Mouse (Mus musculus) left cerebral cortex, adult 9 months (tissue): ENCODE measurements at regions not wholly inside any gene's neighbourhood (a gene's known extent, or its start where the extent isn't known, plus 50 kb on each side); places are given as distances from the start of the nearest gene placed in this dataset.
"Not testable (repeated sequence)": the region's sequence is repeated elsewhere in the genome, so short reads cannot be mapped to it uniquely, and the experiment has no call there.

Experiments used
- DNase-seq, 2 experiments: peaks; one replicate each; pipeline ENCODE4 v3.0.0; 2022; ENCODE audit warnings: low spot score in 2 of 2

DNA sequence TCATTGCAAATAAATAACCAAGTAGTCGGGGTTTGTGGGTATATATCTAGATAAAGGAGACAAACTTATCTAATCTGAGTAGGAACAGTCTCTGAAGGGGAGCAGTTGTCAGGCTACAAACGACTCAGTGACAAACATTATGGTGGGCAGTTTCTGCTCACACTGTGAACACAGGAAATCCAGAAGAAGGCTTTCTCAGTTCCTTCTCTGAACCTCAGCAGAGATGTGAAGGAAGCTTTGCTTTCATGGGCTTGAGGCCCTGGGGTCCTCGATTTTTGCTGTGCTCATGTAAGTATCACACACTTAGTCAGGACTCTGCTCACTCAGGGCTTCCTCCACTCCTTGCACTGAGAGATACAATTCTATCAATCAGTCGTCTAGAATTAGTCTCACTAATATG lies 994.7 kb upstream of the Foxg1 start:
- no peak for DNase-seq

DNA sequence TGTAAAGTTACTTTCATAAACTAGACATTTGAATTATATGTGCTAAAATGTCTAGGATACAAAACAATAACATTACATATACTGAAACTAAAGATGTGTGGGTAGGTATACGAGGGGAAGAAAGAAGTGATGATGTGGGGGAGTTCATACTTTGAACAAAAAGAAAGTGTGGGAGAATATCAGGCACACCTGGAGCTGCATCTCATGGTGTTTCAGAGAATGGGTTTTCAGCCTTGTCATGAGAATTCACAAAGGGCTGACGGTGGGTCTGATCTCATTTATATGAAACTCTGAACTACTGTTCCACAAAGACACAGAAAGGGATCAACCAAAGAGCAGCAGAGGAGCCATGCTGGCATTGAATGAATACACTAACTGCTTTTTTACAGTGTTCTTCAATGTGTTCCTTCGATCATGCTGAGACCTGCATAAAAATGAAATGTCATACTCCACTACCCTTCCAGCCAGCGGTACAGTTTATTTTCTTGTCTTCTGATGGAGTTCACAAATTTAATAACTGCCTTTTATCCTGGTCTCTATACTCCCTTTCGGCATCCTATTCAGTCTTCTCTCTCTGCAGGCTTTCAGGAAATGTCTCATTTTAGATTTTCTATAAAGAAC lies 994.2 kb upstream of the Foxg1 start:
- no peak for DNase-seq

DNA sequence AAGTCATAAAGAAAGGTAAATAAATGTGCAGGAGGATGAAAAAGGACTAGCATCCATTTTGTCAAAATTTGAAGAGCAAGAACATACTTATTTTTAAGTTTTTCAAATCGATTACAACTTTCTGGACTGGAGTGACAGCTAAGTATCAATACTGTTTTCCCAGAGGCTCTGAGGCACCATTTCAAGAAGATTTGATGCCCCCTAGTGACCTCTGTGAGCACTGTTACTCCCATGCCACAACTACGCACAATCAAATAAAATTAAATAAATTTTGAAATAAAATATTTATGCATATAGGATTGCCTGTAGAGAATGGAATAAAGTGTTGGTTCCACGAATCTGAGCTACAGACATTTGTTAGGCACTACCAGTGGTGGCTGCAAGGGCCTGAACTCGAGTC lies 991.5 kb upstream of the Foxg1 start:
- no peak for DNase-seq

DNA sequence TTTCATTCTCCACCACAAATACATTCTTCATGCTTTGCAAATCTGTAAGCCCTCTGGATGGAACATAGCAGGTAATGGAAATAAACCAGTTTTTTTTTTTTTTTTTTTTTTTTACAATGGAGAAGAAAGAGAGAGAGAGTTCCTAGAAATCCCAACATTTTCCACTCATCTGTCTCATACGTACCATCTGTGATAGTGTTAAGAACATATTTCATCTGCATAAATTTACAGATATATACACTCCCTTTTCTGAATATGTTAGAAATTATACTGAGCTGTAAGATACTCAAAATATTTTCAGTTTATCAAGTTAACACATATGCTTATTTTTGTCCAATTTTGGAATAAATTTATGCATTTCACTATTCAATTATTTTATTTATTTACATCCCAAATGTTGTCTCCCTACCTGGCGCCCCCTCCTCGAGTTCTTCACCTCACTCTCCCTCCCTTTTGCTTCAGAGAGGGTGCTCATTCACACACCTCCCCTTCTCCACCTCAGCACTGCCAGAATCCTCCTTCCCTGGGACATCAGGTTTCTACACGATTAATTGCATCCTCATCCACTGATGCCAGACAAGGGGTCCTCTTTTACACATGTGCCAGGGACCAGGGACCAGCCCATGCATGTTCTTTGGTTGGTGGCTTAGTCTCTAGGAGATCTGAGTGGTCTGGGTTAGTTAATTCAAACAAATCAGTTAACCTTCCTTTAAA lies 943.0 kb upstream of the Foxg1 start:
- DNase-seq, result no peak

DNA sequence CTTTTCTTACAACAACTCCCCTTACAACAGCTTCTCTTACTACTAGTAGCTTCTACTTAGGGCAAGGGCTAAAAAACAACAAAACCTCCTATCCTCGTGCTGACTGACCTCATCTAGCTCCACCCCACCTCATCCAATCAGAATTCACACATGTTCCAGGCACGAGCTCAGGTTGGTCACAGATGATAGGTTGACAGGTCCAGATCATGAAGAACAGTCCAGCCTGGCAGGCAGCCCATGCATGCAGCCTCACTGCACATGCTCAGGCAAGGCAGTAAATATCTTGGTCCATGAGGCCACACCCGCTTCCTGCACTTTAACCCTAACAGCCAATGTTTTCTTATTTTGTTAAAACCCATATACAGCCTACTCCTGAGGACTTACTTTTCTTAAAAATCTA lies 933.7 kb upstream of the Foxg1 start:
- not testable (repeated sequence) for DNase-seq

DNA sequence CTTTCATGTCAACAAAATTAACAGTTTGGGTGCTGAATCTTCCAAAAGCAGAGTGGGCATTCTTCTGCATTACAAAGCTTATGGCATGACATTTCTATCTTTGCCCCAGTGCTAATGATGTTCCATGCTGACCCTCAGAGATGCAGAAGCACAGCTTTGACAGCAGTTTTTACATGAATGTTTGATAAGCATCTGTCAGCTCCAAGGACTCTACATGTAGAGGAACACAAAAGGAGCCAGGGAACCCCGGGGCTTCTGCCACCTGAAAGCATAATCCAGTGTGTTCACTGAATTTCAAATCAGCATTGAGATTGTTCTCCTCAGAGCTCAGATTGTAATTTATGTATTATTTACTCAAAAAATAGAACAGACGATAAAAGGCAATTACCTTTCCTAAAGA lies 920.1 kb upstream of the Foxg1 start:
- no peak for DNase-seq

DNA sequence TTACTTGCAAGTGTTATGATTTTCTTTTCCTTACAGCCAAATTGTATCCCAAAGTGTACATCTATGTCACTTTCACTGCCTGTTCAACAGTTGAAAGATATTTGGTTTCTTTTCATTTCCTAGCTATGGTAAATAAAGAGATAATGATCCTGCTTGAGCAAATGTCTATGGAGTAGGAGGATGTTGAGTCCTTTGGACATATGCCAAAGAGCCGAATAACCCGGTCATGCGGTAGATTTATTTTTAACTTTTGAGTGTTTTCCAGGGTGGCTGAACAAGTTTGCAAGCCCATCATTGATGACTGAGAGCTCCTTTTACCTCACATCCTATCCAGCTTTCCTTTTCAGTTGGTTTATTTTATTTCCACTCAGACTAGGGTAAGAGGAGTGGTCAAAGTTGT lies 881.7 kb upstream of the Foxg1 start:
- no peak for DNase-seq

DNA sequence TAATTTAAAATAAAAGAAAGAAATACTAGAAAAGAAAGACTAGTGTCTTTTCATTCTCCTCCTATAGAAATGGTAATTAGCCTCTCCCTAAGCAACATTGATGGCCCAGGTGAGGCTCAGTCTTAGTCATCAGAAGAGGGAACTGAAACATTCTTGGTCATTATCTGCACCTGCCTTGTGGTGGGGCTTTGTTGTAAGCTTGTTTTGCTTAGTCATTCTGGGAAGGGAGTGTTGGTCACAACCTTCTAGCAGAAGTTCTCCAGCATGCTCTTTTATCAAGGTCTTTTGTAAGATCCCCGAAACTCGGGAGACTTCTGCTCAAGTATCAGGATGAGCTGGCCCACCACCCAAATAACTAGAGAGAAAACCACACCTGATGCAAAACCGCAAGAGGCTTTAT lies 870.9 kb upstream of the Foxg1 start:
- no peak for DNase-seq

DNA sequence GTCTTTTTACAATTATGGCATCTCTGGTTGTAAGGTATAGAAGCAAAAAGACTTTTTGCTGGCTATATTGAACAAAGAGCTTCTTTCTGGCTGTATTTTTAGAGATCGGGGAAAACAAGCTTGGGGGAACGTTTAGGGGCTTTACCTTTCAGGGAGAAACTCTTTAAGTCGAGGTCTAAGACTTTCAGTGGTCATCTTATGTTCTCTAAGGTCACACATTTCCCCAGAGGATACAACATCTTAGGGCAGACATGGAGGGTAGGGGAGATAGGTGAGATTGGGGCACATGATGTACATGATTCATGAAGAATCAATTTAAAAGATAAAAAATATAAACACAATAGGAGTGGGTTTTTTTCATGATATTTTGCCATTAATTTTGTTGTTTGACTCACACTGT lies 870.2 kb upstream of the Foxg1 start:
- no peak for DNase-seq

DNA sequence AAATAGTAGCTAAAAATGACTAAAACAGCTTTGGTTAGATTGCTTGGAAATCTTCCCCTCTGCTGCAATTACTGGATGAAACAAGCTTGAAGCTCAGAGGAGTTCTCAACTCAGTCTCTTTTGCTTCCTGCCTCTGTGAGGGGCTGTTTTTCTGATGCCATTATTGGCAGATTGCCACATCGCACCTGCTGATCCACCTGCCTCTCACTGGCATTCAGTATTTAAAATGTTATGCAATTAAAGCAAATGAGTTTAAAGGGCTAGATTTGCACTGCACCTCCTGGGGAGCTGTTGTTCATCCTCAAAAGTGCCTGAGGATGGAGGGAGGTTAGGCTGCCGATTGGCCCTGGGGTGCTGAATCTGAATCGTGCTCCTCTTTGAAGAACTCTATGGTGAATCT lies 860.5 kb upstream of the Foxg1 start:
- no peak for DNase-seq

DNA sequence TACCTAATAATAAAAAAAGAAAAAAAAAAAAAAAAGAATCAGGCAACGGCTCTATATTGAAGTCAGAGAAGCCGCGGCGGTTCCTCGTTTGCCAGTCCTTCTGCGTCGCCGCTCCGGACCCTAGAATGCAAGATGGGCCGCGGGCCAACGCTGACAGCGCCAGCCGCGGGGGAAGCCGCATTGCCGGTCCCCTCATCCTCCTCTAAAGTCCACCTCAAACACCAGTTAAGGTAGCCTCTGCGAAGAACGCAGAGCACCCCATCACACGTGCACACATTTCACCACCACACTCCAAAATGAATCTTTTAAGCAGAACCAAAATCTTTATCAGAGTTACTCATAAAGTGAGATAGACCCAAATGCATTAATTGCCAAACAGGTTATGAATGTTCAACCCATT lies 822.8 kb upstream of the Foxg1 start:
- not testable (repeated sequence) for DNase-seq

DNA sequence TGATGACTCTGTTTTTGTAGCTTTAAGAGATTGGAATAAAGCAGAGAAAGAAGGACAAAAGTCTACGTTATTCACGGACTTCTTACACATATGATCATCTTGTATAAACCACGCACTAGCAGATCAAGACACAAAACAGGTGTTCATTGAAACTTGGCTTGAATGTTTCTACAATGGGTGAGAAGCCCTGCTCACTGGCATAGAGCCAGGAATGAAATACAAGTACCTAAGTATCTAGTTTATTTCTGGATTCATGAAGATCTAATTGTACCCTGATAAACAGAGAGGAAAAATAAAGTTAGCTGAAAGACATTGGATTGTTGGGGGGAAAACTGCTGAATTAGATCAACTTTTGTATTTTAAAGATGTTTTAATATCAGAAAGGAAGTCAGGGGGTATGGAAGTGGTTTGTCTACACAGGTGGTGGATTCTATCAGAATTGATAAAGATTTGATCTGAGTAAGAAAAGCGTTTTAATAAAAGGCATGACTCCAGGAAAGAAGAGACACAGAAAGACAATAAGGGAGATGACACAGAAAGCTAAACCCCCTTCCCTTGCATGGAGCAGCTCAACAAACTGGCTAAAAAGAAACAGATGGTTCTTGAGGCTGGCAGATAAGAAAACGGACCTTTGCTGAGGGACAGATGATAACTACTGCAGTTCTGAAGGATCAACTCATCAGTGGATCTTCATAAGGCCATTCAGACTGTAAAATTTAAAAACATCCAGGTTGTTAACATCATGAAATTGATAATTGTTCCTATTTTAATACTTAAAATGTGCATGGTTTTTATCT lies 777.9 kb upstream of the Foxg1 start:
- no peak for DNase-seq

DNA sequence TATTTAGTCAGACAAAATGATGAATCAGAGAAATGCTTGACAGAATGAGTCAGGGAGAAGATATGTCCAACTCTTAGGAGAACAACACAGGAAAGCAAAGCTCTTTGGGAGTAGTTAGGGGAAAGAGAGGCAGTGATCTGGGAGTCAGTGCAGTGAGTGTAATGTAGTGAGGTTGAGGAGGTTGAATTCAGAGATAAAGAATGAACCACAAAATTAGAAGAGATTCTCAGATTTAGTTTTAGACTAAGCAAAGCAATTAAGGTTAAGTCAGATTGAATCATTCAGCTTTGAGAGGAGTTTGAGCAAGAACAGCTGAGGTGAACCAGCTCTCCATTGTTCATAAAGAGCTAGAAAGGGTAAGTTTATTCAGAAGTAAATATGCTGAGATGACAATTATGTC lies 777.0 kb upstream of the Foxg1 start:
- DNase-seq, result no peak

DNA sequence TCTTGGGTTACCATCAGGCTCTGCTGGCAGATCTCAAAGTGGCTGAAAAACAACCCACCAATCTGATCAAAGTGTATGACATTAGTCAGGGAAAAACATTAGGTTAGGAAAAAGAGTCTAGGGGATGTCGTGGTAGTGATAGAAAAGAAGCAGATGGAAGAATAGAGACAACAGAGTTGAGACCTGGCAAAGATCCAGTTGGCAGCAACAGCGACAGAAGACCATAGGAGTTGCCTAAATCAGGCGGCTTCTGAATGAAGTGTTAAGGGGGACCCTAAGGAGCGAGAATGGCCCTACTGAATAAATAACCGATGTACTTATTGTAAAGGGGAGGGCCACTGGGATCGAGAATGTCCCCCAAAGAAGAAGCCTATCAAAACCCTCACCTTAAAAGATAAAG lies 773.1 kb upstream of the Foxg1 start:
- DNase-seq, result no peak

DNA sequence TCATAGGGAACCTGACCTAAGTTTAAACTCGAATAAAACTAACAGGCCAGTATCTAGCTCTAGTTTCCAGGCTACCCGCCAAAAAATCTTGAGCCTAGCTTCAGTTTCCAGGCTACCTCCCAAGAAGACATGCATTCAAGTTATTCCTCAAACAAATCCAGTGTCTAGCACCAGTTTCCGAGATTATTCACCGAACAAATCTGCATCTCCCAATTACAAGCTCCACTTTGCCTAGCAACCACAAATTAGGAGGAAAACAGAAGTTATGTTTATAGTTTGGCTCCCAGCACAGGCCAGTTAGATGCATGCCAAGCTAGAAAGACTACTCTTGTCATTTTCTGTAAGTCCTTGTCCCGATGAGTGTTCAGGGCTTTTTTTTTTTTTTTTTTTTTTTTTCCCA lies 770.4 kb upstream of the Foxg1 start:
- DNase-seq, result no peak

DNA sequence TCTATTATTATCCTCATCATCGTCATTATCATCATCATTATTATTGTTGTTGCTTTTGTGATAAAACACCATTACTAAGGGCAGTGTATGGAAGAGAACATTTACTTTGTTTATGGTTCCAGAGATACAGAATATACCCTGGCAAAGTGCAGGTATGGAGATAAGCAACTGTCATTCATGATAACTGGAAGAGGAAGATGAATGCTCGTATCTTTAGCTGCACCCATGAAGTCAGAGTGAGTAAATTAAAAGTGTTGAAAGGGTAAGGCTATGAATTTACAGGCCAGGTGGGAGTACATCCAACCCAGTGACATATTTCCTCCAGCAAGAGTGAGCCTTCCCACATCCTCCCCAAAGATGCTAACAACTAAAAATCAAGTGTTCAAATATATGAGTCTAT lies 766.1 kb upstream of the Foxg1 start:
- DNase-seq, result no peak

DNA sequence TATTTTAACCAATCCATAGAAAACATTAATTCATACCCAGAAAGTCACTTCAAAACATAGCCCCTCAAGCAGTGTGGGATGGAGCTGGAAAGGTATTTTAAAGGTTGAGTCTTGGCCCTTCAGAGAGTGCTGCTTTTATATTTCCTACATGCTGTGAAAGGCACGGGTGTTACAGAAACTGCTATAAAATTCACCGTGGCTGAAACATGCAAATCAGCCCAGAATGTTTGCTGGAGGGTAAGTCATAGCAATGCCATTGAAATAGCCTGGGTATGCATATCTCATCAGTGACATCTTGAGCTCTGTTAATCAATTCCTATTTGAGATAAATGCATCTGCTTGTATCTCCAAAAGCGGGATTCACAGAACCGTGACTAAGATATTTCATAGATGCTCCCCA lies 748.9 kb upstream of the Foxg1 start:
- DNase-seq, result peak in 1 of 2 experiments; percentile 3

DNA sequence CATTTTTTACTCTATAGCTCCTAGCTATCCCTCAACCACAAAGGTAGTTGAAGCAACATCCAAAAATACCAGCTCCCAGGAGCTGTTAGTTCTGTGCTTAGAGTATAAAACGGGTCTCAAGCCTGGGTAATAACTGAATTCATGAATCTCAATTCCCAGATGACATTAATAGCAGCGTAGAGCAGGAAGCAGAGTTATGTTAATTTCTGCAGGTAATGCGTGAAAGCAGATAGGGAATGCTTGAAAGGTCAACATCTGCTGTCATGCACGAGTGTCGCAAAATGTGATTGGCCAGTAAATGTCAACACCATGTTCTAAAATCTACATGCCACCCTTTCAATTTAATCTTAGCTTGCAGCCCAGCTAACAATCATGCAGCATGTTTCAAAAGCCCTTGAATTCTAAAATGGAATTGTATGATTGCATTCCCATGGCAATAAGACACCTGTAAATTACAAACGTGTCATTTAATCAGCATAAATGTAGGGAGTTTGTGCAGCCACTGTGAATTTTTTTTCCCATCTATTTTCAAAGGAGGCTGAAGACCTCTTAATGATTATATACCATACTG lies 747.7 kb upstream of the Foxg1 start:
- no peak for DNase-seq

DNA sequence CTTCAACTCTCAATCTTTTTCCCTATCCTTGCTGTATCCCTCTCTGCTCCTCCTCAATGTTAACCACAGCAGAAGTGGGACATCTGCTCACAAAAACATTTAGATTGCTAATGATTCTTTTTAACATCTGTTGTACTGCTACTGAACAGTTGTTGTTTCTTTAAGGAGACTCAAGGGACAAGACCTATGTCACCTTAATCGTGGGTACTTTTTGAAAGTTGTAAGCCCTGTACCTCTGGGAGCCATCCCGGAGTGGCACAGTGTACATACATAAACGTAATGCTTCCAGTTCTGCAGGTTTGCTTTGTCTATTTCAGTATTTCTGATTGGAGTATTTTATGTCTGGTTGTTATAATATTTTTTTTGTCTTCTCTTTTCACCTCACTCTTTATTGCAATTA lies 740.5 kb upstream of the Foxg1 start:
- DNase-seq, result no peak

DNA sequence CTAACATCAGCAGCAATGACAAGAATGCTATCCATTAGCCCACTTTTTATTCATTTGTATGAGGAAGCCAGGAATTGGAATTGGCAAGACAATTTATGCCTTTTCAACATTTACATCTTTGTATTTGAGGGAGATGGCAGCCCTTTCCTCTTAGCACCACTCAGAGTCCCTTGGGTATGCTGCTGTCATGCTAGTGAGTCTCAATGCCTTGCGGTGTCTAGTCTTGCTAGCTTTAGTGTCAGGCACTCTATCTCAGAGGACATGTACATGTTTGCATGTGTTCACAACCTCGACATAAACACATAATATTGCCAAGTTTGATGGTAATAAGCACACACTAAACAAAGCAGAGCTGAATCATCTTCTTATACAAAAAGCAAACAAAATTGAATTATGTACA lies 737.3 kb upstream of the Foxg1 start:
- no peak for DNase-seq

DNA sequence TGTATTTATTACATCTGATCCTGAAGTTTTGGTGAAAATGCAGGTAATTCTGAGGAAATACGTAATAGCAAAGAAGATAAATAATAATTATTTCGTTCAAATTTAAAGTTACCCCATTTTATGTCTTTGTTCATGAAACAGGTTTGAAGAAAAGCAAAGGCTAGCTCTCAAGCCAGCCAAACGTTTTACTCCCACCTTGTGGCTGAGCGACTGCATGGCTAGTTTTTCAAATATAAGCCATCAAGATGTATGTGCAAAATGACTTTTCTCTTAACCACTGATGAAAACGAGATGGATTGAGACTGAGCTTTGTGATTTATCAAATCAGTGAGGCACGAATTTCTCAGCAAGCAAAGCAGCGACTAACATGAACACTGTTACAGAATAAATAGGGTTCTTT lies 736.5 kb upstream of the Foxg1 start:
- peak in 1 of 2 experiments; percentile 5 for DNase-seq

DNA sequence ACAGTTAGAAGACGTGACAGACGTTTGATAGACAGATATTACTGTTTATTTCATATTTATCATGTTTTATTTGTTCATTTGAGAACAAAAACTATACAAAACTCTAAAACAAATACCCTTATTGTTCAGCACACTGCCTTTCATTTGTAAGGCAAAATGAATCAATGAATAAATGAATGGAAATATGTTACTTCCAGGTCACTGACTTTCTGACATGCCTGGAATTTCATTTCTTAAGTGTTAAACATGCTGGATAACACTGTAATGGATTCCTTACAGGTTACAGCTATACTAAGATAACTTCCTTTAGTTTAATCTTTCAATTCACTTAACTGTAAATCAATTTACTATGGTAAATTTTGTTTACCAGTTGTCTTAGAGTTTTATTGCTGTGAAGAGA lies 707.3 kb upstream of the Foxg1 start:
- no peak for DNase-seq

DNA sequence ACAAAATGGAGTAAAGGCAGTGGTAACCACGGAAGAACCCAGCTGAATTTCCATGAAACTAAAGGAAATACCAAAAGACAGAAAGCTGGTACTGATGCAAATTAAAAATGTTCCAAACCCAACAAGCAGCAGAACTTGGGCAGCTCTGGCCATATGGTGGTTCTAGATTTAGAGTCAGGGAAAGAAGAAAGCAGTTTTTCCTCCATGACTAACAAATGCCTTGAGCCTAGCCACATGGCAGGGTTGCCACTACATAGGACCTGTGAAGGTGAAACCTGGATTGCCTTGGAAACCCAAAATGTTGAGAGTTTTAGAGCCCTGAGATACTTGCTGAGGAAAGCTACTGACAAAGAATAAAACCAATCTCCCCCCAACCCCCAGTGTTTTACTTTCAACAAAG lies 701.5 kb upstream of the Foxg1 start:
- DNase-seq, result peak in 1 of 2 experiments; percentile 24
